Mouse (Mus musculus): ENCODE results near the gene Parva. TPM values are rescaled to one million over a fixed set of nuclear protein-coding genes. Genes with fewer than 3 reads are reported as not detected.

Gene Parva
- polyA plus RNA-seq, 1 experiment from 2014 or later = 65.8 TPM

DNA sequence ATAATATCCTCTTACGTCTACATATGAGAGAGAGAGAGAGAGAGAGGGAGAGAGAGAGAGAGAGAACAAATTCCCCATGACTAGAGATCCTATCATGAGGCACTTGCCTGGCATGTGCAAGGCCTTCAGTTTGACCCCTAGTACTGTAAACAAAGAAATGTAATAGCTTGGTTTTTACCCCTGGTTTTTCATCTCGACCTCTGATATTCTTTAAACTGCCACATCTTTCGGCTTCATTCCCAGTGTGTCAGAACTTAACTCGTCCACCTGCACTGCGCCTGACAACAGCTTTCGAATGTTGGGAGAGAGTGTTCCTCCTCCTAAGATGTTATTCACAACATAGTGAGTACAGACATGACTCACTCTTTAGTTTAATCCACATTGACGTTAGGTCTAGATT, 69.6 kb downstream of the Parva start:
- H3K9me3 ChIP-seq (replicated peaks; ENCODE audit: control insufficient read depth, low read length) = no peaks in the 10 kb centered on the region
- no peak overlapping the region for H3K4me3 ChIP-seq (ENCODE audit: low read length)
- H3K9ac ChIP-seq (ENCODE audit: low read length) = no peak overlapping the region
- ATAC-seq (replicated peaks; ENCODE audit: extremely low read depth, insufficient read depth, low FRiP score) = no peak
- no peak overlapping the region for H3K27ac ChIP-seq (ENCODE audit: low read length)
- no peaks in the 10 kb centered on the region for H3K27me3 ChIP-seq (ENCODE audit: control insufficient read depth, insufficient read depth, low read length)
- H3K36me3 ChIP-seq (ENCODE audit: control insufficient read depth, insufficient read depth) = no peaks in the 10 kb centered on the region
- WGBS = 64% methylated on average over 7 of the region's 7 CpGs
- H3K4me2 ChIP-seq (ENCODE audit: low read depth, low read length) = no peak overlapping the region
- peaks cover 42% of the 10 kb centered on the region for H3K4me1 ChIP-seq (ENCODE audit: control insufficient read depth, insufficient read depth, low read length)

DNA sequence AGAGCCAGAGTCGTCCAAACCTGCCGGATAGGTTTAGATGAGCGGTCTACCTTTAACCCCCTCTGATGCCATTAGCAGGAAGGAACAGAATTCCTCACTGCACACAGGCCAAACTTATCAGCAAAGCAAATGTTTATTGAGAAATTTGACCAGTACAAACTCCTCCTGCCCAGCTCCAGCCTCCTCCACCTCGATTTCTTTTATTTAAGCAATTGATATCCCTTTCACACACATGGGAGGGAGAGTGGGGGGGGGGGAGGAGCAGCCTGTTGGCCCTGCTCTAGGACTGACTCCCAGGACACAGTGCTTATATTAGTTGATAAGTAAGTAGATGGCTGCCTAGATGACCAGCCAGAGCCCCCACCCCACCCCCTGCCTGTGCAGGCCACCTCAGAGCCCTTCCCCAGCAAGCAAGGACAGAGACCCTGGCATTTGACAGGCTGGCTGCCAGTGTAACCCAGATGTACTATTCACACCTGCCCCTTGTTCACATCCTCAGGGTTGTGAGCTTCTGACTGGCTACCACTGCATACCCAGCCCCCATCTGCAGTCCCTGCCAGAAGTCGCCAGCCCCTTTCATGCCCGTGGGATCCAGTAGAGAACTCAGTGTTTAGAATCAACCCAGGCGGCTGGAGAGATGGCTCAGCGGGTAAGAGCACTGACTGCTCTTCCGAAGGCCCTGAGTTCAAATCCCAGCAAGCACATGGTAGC, 71.4 kb downstream of the Parva start:
- Histone ChIP-seq H3K27ac (ENCODE audit: low read length) (no peak overlapping the region; the same call in 1 of the 2 replicates), H3K4me2 (ENCODE audit: low read depth, low read length) (no peak overlapping the region), H3K9ac (ENCODE audit: low read length) (no peak overlapping the region), H3K4me1 (ENCODE audit: control insufficient read depth, insufficient read depth, low read length) (peaks cover 56% of the 10 kb centered on the region), H3K27me3 (ENCODE audit: control insufficient read depth, insufficient read depth, low read length) (no peaks in the 10 kb centered on the region), H3K9me3 (replicated peaks; ENCODE audit: control insufficient read depth, low read length) (no peaks in the 10 kb centered on the region), H3K36me3 (ENCODE audit: control insufficient read depth, insufficient read depth) (no peaks in the 10 kb centered on the region), H3K4me3 (ENCODE audit: low read length) (no peak overlapping the region)
- no peak for ATAC-seq (replicated peaks; ENCODE audit: extremely low read depth, insufficient read depth, low FRiP score)
- WGBS = 48% methylated on average over 9 of the region's 9 CpGs

DNA sequence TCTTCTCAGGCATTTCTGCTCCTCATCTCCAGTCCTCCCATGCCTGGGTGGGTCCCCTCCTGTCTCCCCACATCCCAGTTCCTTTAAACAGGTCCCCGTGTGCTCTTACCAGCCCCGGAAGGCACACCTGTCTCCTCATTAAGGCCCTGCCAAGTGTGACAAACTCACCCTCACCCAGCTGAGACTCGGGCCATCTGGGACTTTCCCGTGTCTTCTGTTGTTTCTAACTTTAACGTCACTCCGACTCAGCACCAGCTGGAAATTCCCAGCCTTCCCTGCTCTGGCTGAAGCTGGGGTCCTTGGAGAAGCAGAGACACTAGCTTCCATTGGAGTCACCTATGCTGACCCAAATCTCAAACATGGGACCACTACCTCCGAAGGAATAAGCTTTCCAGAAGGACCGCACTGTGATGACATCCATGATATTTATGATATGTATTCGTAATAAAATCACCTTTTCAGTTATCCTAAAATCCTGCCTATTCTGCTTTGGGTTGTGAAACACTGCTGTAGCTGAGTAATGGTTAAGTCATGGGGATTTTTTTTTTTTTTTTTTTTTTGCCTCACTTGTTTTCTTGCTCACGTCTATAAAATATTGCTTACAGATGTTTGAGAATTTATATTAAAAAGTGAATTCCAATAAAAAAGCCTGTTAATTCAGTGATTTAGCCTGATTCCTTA, 72.3 kb downstream of the Parva start:
- Histone ChIP-seq H3K4me1 (ENCODE audit: control insufficient read depth, insufficient read depth, low read length) (peaks cover 50% of the 10 kb centered on the region), H3K4me3 (ENCODE audit: low read length) (no peak overlapping the region), H3K27ac (ENCODE audit: low read length) (peak overlapping the region; percentile 14; the same call in 1 of the 2 replicates), H3K4me2 (ENCODE audit: low read depth, low read length) (peak overlapping the region; percentile 21; the same call in 1 of the 2 replicates), H3K9me3 (replicated peaks; ENCODE audit: control insufficient read depth, low read length) (no peaks in the 10 kb centered on the region), H3K36me3 (ENCODE audit: control insufficient read depth, insufficient read depth) (no peaks in the 10 kb centered on the region), H3K9ac (ENCODE audit: low read length) (no peak overlapping the region), H3K27me3 (ENCODE audit: control insufficient read depth, insufficient read depth, low read length) (no peaks in the 10 kb centered on the region)
- ATAC-seq (replicated peaks; ENCODE audit: extremely low read depth, insufficient read depth, low FRiP score) = no peak
- WGBS = 40% methylated on average over 10 of the region's 10 CpGs

DNA sequence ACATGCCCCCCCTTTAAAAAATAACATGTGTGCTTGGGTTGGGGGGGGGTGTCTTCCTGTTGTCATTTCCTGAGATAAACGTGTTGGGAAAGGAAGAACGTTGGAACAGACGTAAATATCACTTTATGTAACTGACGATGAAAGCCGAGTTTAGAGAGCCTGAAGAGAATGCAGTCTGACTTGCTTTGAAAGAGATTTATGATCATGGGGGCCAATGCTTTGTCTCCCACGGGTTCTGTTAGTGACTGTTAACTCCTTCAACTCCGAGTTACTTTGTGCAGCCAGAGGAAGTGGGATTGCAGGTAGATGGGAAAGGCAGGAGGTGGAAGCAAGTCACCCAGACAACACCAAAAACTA, 72.8 kb downstream of the Parva start:
- Histone ChIP-seq H3K4me1 (ENCODE audit: control insufficient read depth, insufficient read depth, low read length) (peaks cover 46% of the 10 kb centered on the region), H3K4me2 (ENCODE audit: low read depth, low read length) (peak overlapping the region; percentile 21; the same call in 1 of the 2 replicates), H3K27ac (ENCODE audit: low read length) (peak overlapping the region; percentile 14; the same call in 1 of the 2 replicates), H3K9ac (ENCODE audit: low read length) (no peak overlapping the region), H3K27me3 (ENCODE audit: control insufficient read depth, insufficient read depth, low read length) (no peaks in the 10 kb centered on the region), H3K9me3 (replicated peaks; ENCODE audit: control insufficient read depth, low read length) (no peaks in the 10 kb centered on the region), H3K36me3 (ENCODE audit: control insufficient read depth, insufficient read depth) (no peaks in the 10 kb centered on the region), H3K4me3 (ENCODE audit: low read length) (no peak overlapping the region)
- WGBS = 28% methylated on average over 7 of the region's 7 CpGs
- no peak for ATAC-seq (replicated peaks; ENCODE audit: extremely low read depth, insufficient read depth, low FRiP score)

DNA sequence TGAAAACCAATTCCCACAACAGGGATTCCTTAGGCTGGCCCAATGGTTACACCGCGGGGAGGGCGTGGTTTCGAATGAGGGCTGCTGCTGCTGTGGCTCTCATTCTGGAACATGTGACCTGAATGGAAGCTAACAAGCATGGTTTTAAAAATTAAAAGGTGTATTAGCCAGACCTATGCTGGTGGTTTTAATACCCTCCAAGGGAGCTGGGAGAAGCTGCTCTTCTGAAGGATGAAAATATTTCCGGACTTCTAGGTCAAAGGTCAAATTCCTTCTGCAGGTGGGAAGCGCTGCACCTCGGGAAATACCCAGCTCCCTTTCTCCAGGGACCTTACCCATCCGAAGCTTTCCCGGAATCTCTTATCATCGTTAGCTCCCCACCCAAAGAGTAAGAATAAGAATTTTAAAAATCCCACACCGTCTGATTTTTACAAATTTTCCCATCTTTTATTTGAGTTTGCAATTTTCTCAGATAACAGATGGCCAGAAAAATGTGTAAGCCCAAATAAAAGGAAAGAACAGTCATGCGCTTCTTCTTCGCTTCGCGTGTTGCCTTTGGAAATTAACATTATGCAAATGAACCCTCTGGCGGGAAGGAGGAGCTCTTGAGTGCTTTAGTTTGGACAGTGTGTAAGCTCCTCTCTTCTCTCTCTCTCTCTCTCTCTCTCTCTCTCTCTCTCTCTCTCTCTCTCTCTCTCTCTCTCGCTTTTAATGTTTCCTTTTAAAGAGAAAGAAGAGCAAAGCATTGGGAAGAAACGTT, 74.9 kb downstream of the Parva start:
- peak overlapping the region; percentile 33 for H3K4me2 ChIP-seq (ENCODE audit: low read depth, low read length)
- H3K4me1 ChIP-seq (ENCODE audit: control insufficient read depth, insufficient read depth, low read length) = peaks cover 45% of the 10 kb centered on the region
- H3K9ac ChIP-seq (ENCODE audit: low read length) = no peak overlapping the region
- H3K4me3 ChIP-seq (ENCODE audit: low read length) = 0 out of 2 replicates have a peak overlapping the region, but pooled peaks have one; percentile 3
- H3K27me3 ChIP-seq (ENCODE audit: control insufficient read depth, insufficient read depth, low read length) = no peaks in the 10 kb centered on the region
- H3K9me3 ChIP-seq (replicated peaks; ENCODE audit: control insufficient read depth, low read length) = no peaks in the 10 kb centered on the region
- 35% methylated on average over 18 of the region's 18 CpGs for WGBS
- no peaks in the 10 kb centered on the region for H3K36me3 ChIP-seq (ENCODE audit: control insufficient read depth, insufficient read depth)
- no peak for ATAC-seq (replicated peaks; ENCODE audit: extremely low read depth, insufficient read depth, low FRiP score)
- 0 out of 2 replicates have a peak overlapping the region, but pooled peaks have one; percentile 5 for H3K27ac ChIP-seq (ENCODE audit: low read length)

DNA sequence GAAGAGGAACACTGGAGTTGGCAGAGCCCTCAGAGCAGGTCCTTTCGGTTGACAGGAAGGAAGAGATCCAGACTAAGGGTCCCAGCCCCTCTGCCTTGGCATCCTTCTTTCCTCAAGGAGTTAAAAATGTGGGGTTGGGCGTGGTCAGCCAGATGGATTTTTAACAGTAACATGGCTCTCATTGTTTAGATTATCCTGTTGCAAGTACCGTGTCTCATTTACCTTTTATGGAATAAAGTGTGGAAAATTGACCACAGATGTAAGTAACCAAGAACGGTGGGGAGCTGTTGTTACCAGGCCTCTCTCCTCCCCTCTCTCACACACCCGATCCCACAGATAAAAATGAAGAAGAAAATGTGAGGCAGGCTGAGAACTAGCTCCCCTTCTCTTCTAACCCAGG, 75.5 kb downstream of the Parva start:
- no peak for ATAC-seq (replicated peaks; ENCODE audit: extremely low read depth, insufficient read depth, low FRiP score)
- 42% methylated on average over 5 of the region's 5 CpGs for WGBS
- Histone ChIP-seq H3K4me2 (ENCODE audit: low read depth, low read length) (no peak overlapping the region), H3K4me3 (ENCODE audit: low read length) (no peak overlapping the region), H3K36me3 (ENCODE audit: control insufficient read depth, insufficient read depth) (no peaks in the 10 kb centered on the region), H3K9ac (ENCODE audit: low read length) (no peak overlapping the region), H3K4me1 (ENCODE audit: control insufficient read depth, insufficient read depth, low read length) (peaks cover 47% of the 10 kb centered on the region), H3K27me3 (ENCODE audit: control insufficient read depth, insufficient read depth, low read length) (no peaks in the 10 kb centered on the region), H3K27ac (ENCODE audit: low read length) (peak overlapping the region; percentile 5; the same call in 1 of the 2 replicates), H3K9me3 (replicated peaks; ENCODE audit: control insufficient read depth, low read length) (no peaks in the 10 kb centered on the region)

DNA sequence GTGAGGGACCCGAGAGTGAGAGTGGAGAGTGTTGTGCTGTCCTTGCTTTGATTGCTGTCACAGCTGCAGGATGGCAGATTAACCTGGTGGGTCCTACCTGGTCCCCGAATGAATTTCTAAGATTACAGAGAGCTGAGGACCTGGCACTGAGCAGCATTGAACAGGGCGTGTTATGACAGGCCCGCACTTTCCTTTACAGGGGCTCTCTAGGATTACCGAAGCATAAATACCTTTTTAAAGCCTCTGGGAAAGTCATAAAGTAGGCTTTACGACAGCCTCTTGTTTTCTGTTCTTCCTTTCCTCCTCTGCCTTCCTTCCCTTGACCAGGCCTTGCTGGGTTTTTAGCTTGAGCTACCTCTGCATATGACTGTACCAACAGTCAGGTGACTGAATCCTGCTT, 76.1 kb downstream of the Parva start:
- Histone ChIP-seq H3K27ac (ENCODE audit: low read length) (peak overlapping the region; percentile 18), H3K9me3 (replicated peaks; ENCODE audit: control insufficient read depth, low read length) (no peaks in the 10 kb centered on the region), H3K27me3 (ENCODE audit: control insufficient read depth, insufficient read depth, low read length) (no peaks in the 10 kb centered on the region), H3K4me2 (ENCODE audit: low read depth, low read length) (no peak overlapping the region), H3K4me3 (ENCODE audit: low read length) (no peak overlapping the region), H3K9ac (ENCODE audit: low read length) (no peak overlapping the region; the same call in 1 of the 2 replicates), H3K36me3 (ENCODE audit: control insufficient read depth, insufficient read depth) (no peaks in the 10 kb centered on the region), H3K4me1 (ENCODE audit: control insufficient read depth, insufficient read depth, low read length) (peaks cover 47% of the 10 kb centered on the region)
- 82% methylated on average over 6 of the region's 6 CpGs for WGBS
- no peak for ATAC-seq (replicated peaks; ENCODE audit: extremely low read depth, insufficient read depth, low FRiP score)

DNA sequence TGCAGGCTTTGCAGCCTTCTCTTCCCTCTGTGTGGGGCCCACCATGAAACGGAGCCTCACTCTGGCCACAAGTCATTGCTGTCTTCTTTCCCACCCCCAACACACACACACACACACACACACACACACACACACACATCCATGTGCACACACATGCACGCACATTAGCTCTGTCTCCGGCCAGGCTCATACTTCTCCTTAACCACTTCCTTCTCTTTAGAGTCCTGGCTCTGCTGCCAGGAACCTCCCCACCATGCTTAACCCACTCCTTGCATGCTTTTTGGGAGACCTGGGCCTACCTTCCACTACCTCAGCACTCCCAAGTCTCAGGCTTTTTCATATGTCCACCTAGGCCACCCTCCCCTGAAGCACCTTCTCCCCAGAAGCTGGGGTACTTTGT, 76.6 kb downstream of the Parva start:
- Histone ChIP-seq H3K27me3 (ENCODE audit: control insufficient read depth, insufficient read depth, low read length) (no peaks in the 10 kb centered on the region), H3K4me3 (ENCODE audit: low read length) (no peak overlapping the region), H3K4me1 (ENCODE audit: control insufficient read depth, insufficient read depth, low read length) (peaks cover 44% of the 10 kb centered on the region), H3K4me2 (ENCODE audit: low read depth, low read length) (no peak overlapping the region), H3K9me3 (replicated peaks; ENCODE audit: control insufficient read depth, low read length) (no peaks in the 10 kb centered on the region), H3K36me3 (ENCODE audit: control insufficient read depth, insufficient read depth) (no peaks in the 10 kb centered on the region), H3K9ac (ENCODE audit: low read length) (no peak overlapping the region), H3K27ac (ENCODE audit: low read length) (peak overlapping the region; percentile 18; the same call in 1 of the 2 replicates)
- 72% methylated on average over 3 of the region's 3 CpGs for WGBS
- no peak for ATAC-seq (replicated peaks; ENCODE audit: extremely low read depth, insufficient read depth, low FRiP score)

DNA sequence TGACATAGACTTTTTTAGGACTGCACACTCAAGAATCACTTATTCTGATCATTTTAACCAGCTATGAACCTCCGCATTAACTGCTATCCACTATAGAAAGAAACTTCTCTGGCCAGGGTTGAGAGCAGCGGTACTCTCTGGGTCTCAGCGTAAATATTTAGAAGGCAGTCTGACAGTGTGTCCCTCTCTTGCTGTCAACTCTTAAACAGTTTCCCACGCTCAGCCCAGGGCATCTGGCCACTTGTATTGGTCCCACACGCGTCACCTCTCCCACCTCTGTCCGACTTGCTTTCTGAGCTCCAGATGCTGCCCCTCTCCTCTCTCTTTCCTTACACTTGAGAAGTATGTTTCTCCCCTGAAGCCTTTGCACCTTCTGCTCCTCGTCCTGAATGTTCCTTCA, 81.8 kb downstream of the Parva start:
- no peak for ATAC-seq (replicated peaks; ENCODE audit: extremely low read depth, insufficient read depth, low FRiP score)
- WGBS = 61% methylated on average over 8 of the region's 8 CpGs
- no peaks in the 10 kb centered on the region for H3K27me3 ChIP-seq (ENCODE audit: control insufficient read depth, insufficient read depth, low read length)
- H3K4me1 ChIP-seq (ENCODE audit: control insufficient read depth, insufficient read depth, low read length) = peaks cover 38% of the 10 kb centered on the region
- no peak overlapping the region for H3K27ac ChIP-seq (ENCODE audit: low read length)
- no peak overlapping the region for H3K4me3 ChIP-seq (ENCODE audit: low read length)
- H3K36me3 ChIP-seq (ENCODE audit: control insufficient read depth, insufficient read depth) = no peaks in the 10 kb centered on the region
- no peak overlapping the region for H3K4me2 ChIP-seq (ENCODE audit: low read depth, low read length)
- H3K9ac ChIP-seq (ENCODE audit: low read length) = no peak overlapping the region
- H3K9me3 ChIP-seq (replicated peaks; ENCODE audit: control insufficient read depth, low read length) = no peaks in the 10 kb centered on the region
